Mouse (Mus musculus) frontal cortex, adult 2 months (tissue): Measurements from ENCODE around the gene Dnah11. TPM values are rescaled to one million over a fixed set of nuclear protein-coding genes. Genes with fewer than 3 reads are reported as not detected.

Experiments
- DNase-seq, 2 experiments: peaks; one replicate each; pipeline ENCODE4 v3.0.0; 2022; ENCODE audit warnings: low spot score in 1 of 2; ENCODE audit errors: extremely low spot score in 1 of 2
- polyA plus RNA-seq: library from polyadenylated mRNA; depleted of rRNA; stranded (reverse); fragments of >200 nt; gene quantifications from 2 replicates; pipeline ENCODE4 v1.2.3, GENCODE M21; 2012

Dnah11 gene
- polyA plus RNA-seq, 1 experiment, result 7.2 TPM

GRCm38 (mm10) chr12:118098257-118098656, 100.6 kb downstream of the Dnah11 start:
- no peak for DNase-seq

GRCm38 (mm10) chr12:118094946-118095345, 103.9 kb downstream of the Dnah11 start:
- DNase-seq, result no peak

- no peak for DNase-seq
Measured at GRCm38 (mm10) chr12:118085291-118085690, 113.6 kb downstream of the Dnah11 start.

- DNase-seq, result no peak
Measured at GRCm38 (mm10) chr12:118084806-118085205, 114.0 kb downstream of the Dnah11 start.

- DNase-seq, result no peak
Measured at GRCm38 (mm10) chr12:118084134-118084533, 114.7 kb downstream of the Dnah11 start.

GRCm38 (mm10) chr12:118080441-118080840, 118.4 kb downstream of the Dnah11 start:
- no peak for DNase-seq

GRCm38 (mm10) chr12:118078434-118078989, 120.3 kb downstream of the Dnah11 start:
- no peak for DNase-seq

GRCm38 (mm10) chr12:118076802-118077201, 122.0 kb downstream of the Dnah11 start:
- DNase-seq, result no peak

- DNase-seq, result no peak
Measured at GRCm38 (mm10) chr12:118072181-118072872, 126.5 kb downstream of the Dnah11 start.

GRCm38 (mm10) chr12:118071667-118072066, 127.2 kb downstream of the Dnah11 start:
- no peak for DNase-seq

- no peak for DNase-seq
Measured at GRCm38 (mm10) chr12:118068785-118069184, 130.1 kb downstream of the Dnah11 start.

- DNase-seq, result no peak
Measured at GRCm38 (mm10) chr12:118062343-118062742, 136.5 kb downstream of the Dnah11 start.

GRCm38 (mm10) chr12:118056876-118057275, 142.0 kb downstream of the Dnah11 start:
- DNase-seq, result peak in 1 of 2 experiments; percentile 72

GRCm38 (mm10) chr12:118045381-118045780, 153.5 kb downstream of the Dnah11 start:
- DNase-seq, result no peak

- no peak for DNase-seq
Measured at GRCm38 (mm10) chr12:118043130-118043647, 155.7 kb downstream of the Dnah11 start.

- no peak for DNase-seq
Measured at GRCm38 (mm10) chr12:118042196-118042595, 156.6 kb downstream of the Dnah11 start.

- no peak for DNase-seq
Measured at GRCm38 (mm10) chr12:118034990-118035389, 163.9 kb downstream of the Dnah11 start.

- no peak for DNase-seq
Measured at GRCm38 (mm10) chr12:118025771-118026170, 173.1 kb downstream of the Dnah11 start.

- DNase-seq, result no peak
Measured at GRCm38 (mm10) chr12:118018936-118019335, 179.9 kb downstream of the Dnah11 start.

GRCm38 (mm10) chr12:118013872-118014271, 185.0 kb downstream of the Dnah11 start:
- no peak for DNase-seq

- no peak for DNase-seq
Measured at GRCm38 (mm10) chr12:118011921-118012320, 186.9 kb downstream of the Dnah11 start.

- no peak for DNase-seq
Measured at GRCm38 (mm10) chr12:117994938-117995337, 203.9 kb downstream of the Dnah11 start.
